Mouse (Mus musculus) lung, adult 2 months (tissue): ENCODE data around the gene Adamtsl5. TPM values are rescaled to one million over a fixed set of nuclear protein-coding genes. Genes with fewer than 3 reads are reported as not detected.

ENCODE experiments used
- DNase-seq: peaks from one replicate; pipeline ENCODE4 v3.0.0; 2022
- H3K4me1 ChIP-seq: fragments of 200-500 bp; 2 replicates; pipeline ENCODE4 v1.6.1; 2011; ENCODE audit warnings: low read length; ENCODE audit not compliant: control insufficient read depth, insufficient read depth
- H3K4me3 ChIP-seq: fragments of 200-500 bp; replicated peaks from 2 replicates; pipeline ENCODE3; 2011; ENCODE audit warnings: low read depth, mild to moderate bottlenecking, control low read depth, low read length; ENCODE audit errors: extremely low read depth
- CTCF ChIP-seq: fragments of 200-500 bp; IDR thresholded peaks from 2 replicates; pipeline ENCODE4 v1.5.1; 2011; ENCODE audit warnings: mild to moderate bottlenecking, low read length, control low read depth; ENCODE audit not compliant: insufficient read depth
- POLR2A ChIP-seq: fragments of 200-500 bp; IDR thresholded peaks from 2 replicates; pipeline ENCODE4 v1.6.1; 2011; ENCODE audit warnings: low read depth, mild to moderate bottlenecking, control low read depth, low read length, borderline replicate concordance; ENCODE audit errors: extremely low read depth
- WGBS: fragments of 180-500 bp; shearing (Covaris S2); methylation state at CpG from one replicate; pipeline ENCODE4 v1.1.7; 2018; 5-methylcytosine and 5-hydroxymethylcytosine counted together
- polyA plus RNA-seq: library from polyadenylated mRNA; depleted of rRNA; stranded (reverse); fragments of >200 nt; gene quantifications from 2 replicates; pipeline ENCODE4 v1.2.3, GENCODE M21; 2012; rRNA removed

Adamtsl5 gene
- 87.6 and 89.2 TPM in 2 replicates for polyA plus RNA-seq

GRCm38 (mm10) chr10:80348244-80348781 lies at the start of gene Adamtsl5:
Adamtsl5 (minus strand) TSS chr10:80348412.
- DNase-seq = no peak
- H3K4me1 ChIP-seq = peaks cover 26% of the 10 kb centered on the region
- WGBS = 1% methylated on average over 42 of the region's 42 CpGs
- H3K4me3 ChIP-seq = peak within 1 kb of the TSS; percentile 85
- TF ChIP-seq POLR2A (peak; percentile 54; the same call in 1 of the 2 replicates), CTCF (peak; percentile 44)

GRCm38 (mm10) chr10:80397524-80398173 lies 49.4 kb upstream of the Adamtsl5 start:
- Histone ChIP-seq H3K4me3 (no peak overlapping the region), H3K4me1 (peaks cover 14% of the 10 kb centered on the region)
- 41% methylated on average over 8 of the region's 8 CpGs for WGBS
- no peak for DNase-seq
- TF ChIP-seq CTCF = no peak
- no peak for TF ChIP-seq POLR2A

- TF ChIP-seq CTCF (no peak), POLR2A (no peak)
- no peak for DNase-seq
- Histone ChIP-seq H3K4me3 (no peak overlapping the region), H3K4me1 (peaks cover 14% of the 10 kb centered on the region)
- 82% methylated on average over 11 of the region's 11 CpGs for WGBS
Observed at GRCm38 (mm10) chr10:80396822-80397523, 48.8 kb upstream of the Adamtsl5 start.

GRCm38 (mm10) chr10:80395025-80395627 lies 46.9 kb upstream of the Adamtsl5 start:
- DNase-seq = no peak
- TF ChIP-seq POLR2A (no peak), CTCF (no peak)
- 94% methylated on average over 35 of the region's 35 CpGs for WGBS
- no peak overlapping the region for H3K4me3 ChIP-seq
- peaks cover 10% of the 10 kb centered on the region for H3K4me1 ChIP-seq

- peaks cover 8% of the 10 kb centered on the region; the same call in 1 of the 2 replicates for H3K4me1 ChIP-seq
- DNase-seq = no peak
- TF ChIP-seq POLR2A (no peak), CTCF (no peak)
- 84% methylated on average over 5 of the region's 5 CpGs for WGBS
- no peak overlapping the region for H3K4me3 ChIP-seq
Observed at GRCm38 (mm10) chr10:80392687-80393086, 44.5 kb upstream of the Adamtsl5 start.

- Histone ChIP-seq H3K4me1 (peaks cover 3% of the 10 kb centered on the region), H3K4me3 (no peak overlapping the region)
- WGBS = 71% methylated on average over 9 of the region's 9 CpGs
- no peak for DNase-seq
- TF ChIP-seq CTCF (no peak), POLR2A (no peak)
Observed at GRCm38 (mm10) chr10:80390697-80391096, 42.5 kb upstream of the Adamtsl5 start.

GRCm38 (mm10) chr10:80389185-80389708 lies 41.0 kb upstream of the Adamtsl5 start:
- Histone ChIP-seq H3K4me1 (peaks cover 9% of the 10 kb centered on the region), H3K4me3 (no peak overlapping the region)
- DNase-seq = no peak
- no peak for TF ChIP-seq POLR2A
- TF ChIP-seq CTCF = no peak
- WGBS = 51% methylated on average over 4 of the region's 4 CpGs

GRCm38 (mm10) chr10:80388731-80389130 lies 40.5 kb upstream of the Adamtsl5 start:
- DNase-seq = no peak
- 43% methylated on average over 2 of the region's 2 CpGs for WGBS
- TF ChIP-seq POLR2A (no peak), CTCF (no peak)
- peaks cover 9% of the 10 kb centered on the region for H3K4me1 ChIP-seq
- no peak overlapping the region for H3K4me3 ChIP-seq

GRCm38 (mm10) chr10:80387522-80387959 lies 39.3 kb upstream of the Adamtsl5 start, which contains the start of gene Mex3d:
Mex3d (minus strand) TSS chr10:80387659.
- 17% methylated on average over 51 of the region's 61 CpGs for WGBS
- DNase-seq = peak; percentile 79
- TF ChIP-seq POLR2A = peak; percentile 57; the same call in 1 of the 2 replicates
- no peak for TF ChIP-seq CTCF
- peak within 1 kb of the TSS; percentile 77 for H3K4me3 ChIP-seq
- peaks cover 9% of the 10 kb centered on the region for H3K4me1 ChIP-seq
